Mouse (Mus musculus) spleen, adult 18-20 months (tissue): ENCODE data around the gene Dst.
A peak's percentile ranks its signal among the peaks of the same experiment; 100 is the strongest.

Experiments used
- DNase-seq, 2 experiments: peaks; one replicate each; pipeline ENCODE4 v3.0.0; 2022; ENCODE audit warnings: mixed read lengths in 2 of 2

The Dst gene

DNA sequence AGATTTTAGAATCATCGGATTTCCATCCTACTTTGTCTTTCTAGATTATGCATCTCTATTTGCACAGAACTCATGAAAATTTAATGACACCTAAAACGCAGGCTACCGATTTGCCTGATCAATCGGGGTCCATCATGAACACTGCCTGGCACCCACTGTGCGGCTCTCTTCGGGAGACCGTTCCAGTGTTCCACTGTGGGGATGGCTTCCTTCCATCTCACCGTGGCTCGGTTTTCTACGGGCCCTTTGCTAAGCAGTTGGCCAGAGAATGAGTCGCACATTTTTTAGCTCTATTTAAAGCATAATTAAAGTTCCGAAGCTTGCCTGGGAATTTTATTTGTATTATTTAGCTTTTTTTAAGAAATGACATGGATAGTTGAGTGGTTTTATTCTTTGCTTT, 72.4 kb downstream of the Dst start:
- no peak for DNase-seq

DNA sequence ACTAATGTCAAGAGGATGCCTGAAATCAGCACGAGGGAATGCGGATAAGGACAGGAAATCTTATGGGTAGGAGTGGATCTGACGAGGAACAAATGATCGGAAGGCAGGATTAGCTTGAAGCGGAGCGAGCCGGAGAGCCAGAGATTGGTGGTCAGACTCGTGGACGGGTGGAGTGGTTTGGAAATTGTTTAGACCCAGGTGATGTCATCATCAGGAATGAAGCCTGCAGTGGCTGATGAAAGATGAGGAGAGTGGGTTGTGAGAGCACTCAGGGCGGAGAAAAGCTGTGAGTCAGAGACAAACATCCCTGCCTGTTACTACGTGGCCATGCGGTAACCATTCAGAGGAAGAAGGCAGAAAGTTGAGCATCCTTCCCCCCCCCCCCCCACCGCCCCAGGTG, 81.6 kb downstream of the Dst start:
- no peak for DNase-seq

DNA sequence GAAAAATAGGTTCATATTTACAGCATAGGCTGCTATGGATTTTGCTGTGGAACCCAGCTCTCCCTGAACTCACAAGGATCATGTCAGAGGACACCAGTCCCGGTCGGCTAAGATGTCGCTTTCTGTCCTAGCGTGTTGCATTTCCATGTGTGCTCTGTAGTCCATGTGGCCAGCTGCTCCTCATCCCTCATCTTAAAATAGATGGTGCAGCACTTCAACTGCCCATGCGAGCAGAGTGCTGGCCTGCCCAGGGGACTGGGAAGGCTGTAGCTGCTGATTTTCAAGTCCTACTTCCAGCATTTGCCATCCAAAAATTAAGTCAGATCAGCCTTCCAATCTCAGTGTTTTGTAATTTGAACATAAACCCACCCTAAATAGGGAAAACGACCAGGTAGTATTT, 83.0 kb downstream of the Dst start:
- DNase-seq: no peak

DNA sequence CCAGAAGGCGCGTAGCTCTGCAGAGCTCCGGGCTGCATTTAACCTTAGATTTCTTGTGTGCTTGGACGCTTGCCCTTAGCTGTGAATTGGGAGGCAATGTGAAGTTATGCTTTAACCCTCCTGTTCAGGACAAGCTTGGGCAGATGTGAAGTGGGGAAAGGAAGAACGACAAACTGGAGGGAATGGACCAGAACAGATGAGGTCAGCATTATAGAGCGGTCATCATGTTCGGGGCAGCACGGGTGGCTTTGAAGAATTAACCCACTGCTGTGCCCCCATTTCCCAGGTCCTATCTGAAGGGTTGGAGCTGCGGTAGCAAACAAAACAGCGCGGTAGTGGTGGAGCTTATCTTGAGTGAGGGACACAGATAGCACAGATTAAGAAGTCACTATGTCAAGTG, 84.8 kb downstream of the Dst start:
- no peak for DNase-seq

DNA sequence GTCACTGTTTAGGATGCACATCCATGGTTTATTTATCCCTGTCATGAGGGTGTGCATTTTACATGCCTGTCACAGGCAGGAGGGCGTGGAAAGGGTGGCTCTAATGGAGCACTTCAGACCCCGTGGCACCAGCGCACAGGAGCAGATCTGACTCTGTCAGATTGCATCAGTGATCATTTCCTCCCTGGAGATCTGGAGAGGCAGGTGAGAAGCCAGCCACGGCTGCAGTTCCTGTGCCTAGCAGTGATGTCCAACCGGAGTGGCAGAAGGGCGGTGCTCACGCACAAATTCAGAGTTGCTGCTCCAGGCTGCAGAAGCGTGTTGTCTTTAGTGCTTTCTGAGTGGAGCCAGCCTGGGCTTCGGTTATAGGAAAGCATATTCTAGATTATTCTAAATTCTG, 86.2 kb downstream of the Dst start:
- no peak for DNase-seq

DNA sequence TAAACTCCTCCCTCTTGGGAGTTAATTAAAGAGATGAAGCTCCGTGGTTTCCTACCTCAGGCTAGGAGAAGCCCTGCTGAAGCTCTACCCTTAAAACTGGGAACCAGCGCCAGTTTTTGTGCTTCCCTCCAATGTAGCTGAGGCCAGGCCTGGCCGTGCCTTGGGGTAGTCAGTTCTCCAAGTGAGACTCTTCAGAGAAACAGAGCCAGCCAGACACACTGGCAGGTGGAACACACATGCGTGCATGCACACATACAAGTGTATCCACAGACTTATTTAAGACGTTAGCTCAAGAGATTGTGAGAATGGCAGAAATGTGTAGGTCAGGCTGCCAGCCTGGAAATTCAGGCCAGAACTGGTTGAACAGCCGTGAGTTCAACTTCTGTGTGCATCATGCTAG, 87.4 kb downstream of the Dst start:
- no peak for DNase-seq

DNA sequence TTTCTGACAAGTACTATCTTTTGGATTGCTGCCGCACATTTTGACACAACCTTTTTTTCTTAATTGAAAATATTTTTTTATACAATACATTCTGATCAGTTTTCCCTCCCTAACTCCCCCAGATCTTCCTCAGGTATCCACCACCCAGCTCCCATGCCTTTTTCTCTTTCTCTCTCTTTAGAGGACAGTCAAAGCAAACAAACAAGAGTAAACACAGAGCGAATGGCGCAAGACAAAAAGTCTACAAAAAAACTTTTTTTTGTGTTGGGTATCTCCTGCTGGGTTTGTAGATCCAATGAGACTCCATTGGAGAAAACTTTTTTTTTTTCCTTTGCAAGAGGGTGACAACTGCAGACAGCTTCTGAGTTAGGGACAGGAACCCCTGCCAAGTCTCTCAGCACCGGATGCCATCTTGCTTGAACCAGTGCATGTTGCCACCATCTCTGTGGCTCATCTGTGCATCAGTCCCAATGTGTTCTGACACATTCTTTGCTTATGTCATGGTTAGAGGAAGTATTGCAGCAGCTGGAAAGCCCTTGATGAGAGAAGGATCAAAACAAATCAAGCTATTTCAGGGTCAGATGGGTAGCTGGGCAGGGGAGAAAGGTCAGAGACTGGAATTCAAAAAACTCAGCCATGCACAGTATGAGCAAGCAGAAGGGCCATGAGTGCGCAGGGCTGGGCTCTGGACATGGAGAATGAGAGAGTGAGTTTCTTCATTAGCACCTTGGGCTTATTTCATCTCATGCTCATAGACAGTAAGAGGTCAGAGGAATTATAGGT, 88.3 kb downstream of the Dst start:
- no peak for DNase-seq

DNA sequence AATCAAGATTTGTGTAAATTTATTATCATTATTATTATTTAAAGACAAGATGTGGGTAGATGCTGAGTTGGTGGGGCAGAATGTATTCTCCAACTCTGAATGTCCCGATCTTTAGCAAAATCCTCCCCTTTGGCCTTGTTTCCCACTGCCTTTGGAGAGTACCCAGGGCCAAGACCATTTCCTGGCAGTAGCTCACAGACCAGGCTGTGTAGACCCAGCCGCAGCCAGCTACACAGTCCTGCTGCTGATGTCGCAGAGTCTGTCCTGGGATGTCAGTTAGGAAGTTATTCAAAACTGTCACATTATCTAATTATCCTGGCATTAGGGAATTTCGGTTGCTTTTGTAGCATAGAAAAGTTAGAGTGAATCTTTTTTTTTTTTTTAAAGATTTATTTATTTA, 94.3 kb downstream of the Dst start:
- no peak for DNase-seq

DNA sequence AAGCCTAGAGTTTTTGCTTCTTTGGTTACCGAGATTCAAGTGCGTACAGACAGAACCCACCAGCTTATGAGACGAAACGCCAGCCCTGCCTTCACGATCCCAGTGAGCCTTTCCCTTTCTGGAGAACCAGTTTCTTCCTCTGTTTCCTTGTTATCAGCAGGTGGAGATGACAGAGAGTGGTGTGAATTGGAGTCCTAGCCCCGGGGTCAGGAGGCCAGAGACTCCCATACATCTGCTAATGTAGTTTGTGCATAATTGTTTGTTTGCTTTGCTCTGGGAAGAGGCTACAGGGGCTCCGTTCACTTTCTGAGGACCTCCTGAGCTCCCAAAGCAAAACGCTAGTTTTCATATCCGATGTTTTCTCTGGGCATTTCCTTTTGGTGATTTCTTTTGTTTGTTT, 94.9 kb downstream of the Dst start:
- no peak for DNase-seq

DNA sequence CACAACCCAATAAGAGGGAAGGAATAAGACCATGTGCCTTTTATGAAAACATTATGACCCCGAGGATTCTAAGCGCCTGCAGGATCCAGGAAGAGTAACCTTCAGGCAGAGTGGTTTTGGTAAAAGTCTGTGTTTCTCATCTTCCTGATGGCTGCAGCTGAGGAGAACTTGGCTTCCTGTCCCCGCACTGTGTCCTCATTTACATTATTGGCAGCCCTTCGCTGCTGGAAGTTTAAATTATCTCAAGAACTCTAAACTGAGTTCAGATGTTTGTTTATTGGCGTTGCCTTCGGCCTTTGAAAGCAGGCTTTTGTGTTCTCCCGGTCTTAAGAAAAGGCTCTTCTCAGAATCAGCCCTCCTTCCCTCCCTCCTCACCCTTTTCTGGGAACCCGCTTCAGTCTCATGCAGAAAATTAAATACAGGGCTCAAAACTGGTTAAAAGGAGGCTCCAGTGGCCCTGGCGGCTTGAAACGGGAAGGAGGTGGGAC, 97.3 kb downstream of the Dst start:
- no peak for DNase-seq

DNA sequence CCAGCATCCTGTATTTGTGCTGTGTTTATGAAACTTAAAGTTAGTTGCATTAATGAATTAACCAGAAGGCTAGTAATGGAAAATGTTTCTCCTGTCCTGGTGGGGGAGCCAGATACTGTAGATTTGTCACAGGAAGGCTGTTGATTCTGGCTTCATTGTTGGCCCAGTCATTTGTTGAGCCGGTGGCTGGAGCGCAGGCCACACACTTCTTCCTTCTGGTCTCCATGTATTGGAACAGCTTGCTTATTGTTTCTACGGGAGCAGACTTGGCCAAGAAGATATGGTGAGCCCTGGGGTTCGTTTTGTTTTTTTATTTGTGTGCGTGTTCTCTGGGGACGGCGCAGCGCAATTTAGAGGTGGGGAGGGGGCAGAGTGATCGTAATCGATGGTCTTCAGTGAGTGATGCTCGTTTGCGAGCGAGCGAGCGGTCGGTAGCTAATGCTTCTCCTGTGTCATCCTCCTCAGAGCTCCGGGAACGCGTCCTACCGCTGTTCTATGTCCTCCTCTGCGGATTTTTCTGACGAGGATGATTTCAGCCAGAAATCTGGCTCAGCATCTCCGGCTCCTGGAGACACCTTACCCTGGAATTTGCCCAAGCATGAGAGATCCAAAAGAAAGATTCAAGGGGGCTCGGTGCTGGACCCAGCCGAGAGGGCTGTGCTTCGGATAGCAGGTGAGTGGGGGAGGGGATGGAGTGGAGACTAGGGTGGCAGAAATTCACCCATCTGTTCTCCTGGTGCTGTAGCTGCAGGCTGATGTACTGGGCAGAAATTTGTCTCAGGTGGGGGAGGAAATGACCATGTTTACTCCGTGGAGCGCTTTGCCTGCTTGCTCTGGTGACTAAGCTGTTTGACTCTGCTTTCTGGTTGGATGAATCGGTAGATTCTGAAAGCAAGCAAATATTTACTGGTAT, 98.0 kb downstream of the Dst start:
- DNase-seq: peak in 1 of 2 experiments; percentile 18

DNA sequence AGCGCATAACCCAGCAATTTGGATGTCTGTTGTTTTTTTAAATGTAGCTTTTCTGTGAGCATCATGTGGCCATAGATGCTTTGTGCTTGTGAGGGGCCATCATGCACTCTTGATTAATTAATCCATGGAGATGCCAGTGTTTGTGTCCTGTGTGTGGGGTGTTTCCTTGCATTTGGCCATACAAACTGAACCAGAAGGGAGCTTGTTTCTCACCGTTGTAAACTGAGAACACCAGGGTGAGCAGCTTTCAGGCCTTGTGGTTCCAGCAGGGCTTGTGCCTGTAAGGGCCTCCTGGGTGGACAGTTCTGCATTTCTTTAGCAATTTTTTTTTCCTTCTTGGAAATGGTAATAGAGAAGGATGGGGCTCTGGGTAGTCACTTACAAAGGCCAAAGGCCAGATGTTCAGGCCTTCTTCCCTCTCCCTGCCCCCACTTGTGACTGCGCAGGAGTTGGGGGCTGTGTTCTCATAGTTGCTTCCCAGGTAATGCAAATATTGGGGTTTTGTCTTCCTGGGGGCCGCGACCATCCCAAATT, 98.9 kb downstream of the Dst start:
- no peak for DNase-seq

DNA sequence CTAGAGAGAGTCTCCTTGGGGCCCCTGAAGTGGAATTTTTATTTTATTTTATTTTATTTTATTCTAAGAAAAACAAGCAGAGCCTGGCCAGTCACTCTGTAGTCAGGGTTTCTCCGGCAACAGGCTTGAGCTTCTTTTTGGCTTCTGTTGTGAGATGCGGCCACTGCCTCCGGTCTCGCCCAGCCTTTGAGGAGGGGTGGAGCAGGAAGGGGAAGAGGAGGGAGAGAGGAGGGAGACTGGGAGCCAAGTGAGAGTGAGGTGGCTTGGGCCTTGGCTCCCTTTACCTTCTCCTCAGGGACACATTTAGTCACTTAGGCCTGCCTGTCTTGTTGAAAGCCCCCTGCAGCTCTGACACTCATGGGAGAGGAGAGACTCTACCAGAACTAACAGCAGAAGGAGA, 99.4 kb downstream of the Dst start:
- no peak for DNase-seq

DNA sequence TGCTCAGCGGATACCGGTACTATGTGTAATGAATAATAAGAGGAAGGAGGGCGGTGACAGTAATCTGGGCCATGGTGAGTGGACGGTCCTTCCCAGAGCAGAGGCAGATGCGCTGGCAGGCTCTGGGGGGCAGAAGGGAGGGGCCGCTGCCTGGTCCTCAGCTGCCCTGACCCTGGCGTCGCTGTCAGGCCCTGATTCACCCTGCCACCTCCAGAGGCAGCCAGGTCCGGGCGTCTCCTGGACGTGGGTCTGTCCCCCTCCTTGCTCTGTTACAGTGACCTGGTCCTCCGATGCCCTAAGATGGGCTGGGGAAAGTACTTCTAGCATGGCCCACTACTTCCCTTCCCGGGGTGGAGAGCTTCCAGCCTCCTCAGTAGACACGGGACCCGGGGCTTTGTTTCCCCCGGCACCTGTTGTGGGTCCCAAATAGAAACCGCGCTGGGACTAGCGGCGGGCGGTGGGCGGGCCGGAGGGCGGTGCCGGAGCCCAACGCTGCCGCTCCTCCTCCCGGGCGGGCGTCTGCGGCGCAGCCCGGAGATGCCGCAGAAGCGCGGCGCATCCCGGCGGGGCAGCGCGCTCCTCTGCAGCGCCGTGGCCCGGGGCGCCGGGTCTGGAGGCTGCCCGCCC, 103.1 kb downstream of the Dst start:
- peak; percentile 15 to 51 for DNase-seq

DNA sequence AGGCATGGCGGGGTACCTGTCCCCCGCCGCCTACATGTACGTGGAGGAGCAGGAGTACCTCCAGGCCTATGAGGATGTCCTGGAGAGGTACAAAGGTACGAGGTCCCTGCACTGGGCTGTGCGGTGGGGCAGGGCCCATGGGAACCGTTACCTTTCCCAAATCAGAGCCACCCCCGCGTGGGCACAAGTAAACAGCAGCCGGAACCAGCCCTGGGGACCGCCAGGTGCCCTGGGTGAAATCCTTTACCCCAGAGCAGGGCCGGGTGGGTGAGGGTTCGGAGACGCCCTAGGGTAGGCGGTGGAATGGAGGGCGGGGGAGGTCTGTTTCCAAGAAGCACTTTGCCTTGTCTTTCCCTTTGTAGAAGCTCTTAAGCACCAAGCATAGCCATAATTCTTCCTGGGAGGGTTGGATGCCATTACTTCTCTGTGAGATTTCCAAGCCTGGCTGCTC, 103.8 kb downstream of the Dst start:
- peak in 1 of 2 experiments; percentile 8 for DNase-seq

DNA sequence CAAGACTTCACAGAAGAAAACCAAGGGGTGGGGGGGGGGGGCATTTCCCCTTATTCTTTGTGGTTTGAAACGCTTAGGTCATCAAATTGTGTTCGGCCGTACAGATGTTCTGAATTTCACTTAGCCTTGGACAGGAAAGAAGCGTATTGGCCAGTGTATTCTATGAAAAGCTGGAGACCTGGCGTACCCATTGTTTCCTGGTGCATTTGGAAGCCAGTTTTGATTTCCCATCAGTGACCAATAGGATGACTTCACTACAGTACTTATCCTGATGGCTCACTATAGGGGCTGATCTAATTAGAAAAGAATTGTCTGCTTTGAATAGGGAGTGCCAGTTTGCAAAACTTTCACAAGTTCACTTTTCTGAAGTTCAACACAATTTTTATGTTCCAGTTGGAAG, 105.5 kb downstream of the Dst start:
- DNase-seq: no peak

DNA sequence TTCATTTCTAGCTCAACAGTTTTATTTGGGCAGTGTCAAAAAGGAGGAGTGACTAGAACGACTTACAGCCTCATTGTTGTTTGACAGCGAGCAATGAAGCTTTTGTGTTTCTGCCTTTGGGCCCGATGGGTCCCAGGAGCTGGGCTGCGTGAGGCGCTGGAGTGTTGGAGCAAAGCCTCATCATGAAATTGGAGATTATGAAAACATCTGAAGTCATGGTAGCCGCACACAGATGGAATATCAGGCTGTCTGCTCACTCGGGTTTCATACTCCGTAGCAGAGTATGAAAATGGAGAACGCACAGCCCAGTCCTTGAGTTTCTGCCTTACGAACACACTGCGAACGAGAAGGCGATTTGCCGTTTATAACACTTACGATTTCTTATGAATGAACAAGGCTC, 108.8 kb downstream of the Dst start:
- DNase-seq: no peak

DNA sequence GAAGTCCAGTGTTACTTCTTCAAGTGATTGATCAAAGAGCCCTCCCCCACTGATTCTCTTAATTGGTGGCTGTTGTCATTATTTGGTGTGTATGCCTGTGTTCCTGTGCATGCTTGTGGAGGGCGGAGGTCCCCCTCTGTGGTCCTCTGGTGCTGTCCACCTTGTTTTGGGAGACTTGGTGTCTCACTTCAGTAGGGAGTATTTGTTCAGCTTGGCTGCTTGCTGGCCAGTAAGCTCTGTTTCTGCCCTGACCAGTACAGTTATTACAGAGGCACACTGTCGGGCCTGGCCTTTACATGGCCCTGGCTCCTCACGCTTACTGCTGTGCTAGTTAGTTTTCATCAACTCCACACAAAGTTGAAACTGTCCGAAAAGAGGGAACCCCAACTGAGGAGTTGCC, 109.3 kb downstream of the Dst start:
- DNase-seq: no peak

DNA sequence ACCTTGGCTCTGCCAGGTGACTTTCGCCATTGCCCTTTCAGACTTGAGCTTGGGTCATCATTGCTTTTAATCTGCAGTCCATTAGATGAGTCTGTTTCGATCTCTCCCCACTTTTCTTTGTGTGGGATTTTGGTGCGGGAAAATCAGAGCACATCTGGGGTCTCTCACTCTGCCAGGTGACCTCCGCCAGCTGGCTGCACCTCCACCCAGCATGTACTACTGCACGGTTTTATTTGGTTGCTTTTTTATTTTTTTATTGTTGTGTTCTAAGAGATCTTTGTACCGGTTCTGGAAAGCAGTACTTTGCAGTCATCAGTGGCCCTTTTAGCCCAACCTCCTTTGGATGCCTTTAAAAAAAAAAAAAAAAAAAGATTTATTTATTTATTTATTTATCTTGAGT, 112.6 kb downstream of the Dst start:
- DNase-seq: no peak

DNA sequence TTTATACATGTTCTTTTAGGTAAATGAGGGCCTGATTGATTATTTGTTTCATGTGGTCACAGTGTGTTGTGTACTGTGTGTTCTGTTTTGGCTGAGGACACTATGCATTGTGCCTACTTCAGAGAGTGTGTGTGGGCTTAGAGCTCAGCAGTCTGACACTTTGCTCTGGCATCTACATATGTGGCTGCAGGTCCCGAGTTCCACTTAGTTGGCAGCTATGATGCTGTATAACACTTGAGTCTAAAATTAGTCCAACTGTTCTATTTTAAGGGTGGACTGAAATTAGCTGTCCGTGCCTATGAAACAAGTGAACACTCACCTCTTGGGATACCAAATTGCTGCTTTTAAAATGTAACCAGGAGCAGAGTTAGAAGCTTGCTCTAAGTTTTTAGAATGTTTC, 113.5 kb downstream of the Dst start:
- no peak for DNase-seq

DNA sequence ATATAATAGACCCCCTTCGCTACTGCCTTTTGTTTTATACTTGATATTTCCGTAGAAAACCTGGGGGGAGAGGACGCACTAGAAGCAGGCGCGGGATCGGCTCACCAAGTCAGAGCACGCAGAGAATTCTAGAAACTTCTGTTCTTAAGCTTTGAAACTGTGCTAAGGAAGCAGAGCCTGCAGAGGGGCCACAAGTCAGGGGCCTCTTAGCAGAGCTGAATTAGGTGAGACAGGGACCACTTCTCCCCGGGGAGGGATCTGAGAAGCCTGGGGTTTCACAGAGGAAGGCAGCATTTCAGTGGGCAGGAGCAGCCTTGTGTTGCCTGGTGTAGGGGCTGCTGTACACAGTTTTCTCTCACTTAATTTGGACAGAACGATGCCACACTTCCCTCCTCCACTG, 115.1 kb downstream of the Dst start:
- no peak for DNase-seq

DNA sequence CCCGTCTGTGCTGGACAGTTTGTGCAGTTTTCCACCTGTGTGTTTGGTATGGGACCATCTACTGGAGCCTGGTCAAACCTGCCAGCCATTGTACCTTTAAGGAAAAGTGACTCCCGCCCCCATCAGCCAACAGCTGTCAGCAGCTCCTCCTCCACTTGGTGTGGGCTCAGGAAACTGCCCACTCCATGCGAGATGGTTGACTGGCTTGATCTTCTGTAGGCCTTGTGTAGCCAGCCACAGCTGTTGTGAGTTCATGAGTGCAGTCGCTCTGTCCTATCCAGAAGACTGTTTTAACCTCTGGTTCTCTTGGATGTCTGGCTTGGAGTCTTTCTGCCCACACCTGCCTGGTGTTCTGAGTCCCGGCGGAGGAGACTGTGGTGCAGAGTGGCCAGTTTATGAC, 117.9 kb downstream of the Dst start:
- no peak for DNase-seq

DNA sequence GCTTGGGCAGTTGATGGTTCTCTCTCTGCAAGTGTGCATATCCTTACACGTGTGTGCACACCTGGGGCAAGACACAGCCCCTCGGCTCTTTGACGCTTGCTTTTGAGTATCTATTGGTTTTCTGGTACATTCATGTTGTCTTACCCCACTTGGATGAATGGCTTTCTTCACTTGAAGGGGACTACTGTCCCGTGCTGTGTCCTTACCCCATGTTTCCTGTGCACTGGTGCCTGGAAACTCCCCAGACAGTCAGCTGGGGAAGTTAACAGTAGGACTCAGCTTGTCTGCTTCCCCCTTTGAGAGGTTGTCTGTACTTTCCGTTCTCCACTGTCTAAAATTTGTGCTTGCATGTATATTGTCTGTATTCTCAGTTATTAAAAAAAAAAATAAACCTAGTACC, 120.7 kb downstream of the Dst start:
- DNase-seq: no peak
